Mouse (Mus musculus): ENCODE data around the gene Syn3. TPM values are rescaled to one million over a fixed set of nuclear protein-coding genes. Genes with fewer than 3 reads are reported as not detected.
"Not testable (repeated sequence)": the region's sequence is repeated elsewhere in the genome, so short reads cannot be mapped to it uniquely, and the experiment has no call there.

The Syn3 gene
- polyA plus RNA-seq, 1 experiment from 2014 or later = 3.0 TPM

DNA sequence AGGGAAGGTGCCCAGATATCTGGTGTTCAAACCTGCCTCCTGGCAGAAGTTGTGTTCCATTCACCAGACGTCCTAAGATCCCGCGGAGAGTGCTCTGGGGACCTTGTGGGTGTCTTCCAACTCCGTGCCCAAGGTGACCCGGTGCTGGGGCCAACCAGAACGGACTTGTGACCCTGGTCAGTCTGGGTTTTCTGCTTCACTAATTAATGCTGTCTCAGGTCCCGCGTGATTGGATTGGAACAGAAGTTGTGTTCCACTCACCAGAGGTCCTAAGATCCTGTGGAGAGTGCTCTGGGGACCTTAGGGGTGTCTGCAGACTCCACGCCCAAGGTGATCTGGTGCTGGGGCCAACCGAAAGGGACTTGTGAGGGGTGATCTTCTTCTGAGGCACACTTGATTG is 376.2 kb downstream of the Syn3 start:
- 95% methylated on average over 10 of the region's 10 CpGs for WGBS
- H3K27me3 ChIP-seq (ENCODE audit: low read depth, poor library complexity, severe bottlenecking) = not testable (repeated sequence)

GRCm38 (mm10) chr10:86116268-86116667 is 382.4 kb downstream of the Syn3 start:
- no peaks in the 10 kb centered on the region for H3K4me1 ChIP-seq
- H3K27me3 ChIP-seq (ENCODE audit: low read depth, poor library complexity, severe bottlenecking) = no peaks in the 10 kb centered on the region
- H3K4me3 ChIP-seq = no peak overlapping the region
- no peak for DNase-seq (ENCODE audit: low spot score)
- 67% methylated on average over 2 of the region's 2 CpGs for WGBS
- no peaks in the 10 kb centered on the region for H3K9me3 ChIP-seq (replicated peaks)
- no peak overlapping the region for H3K27ac ChIP-seq (replicated peaks)
- H3K36me3 ChIP-seq = no peaks in the 10 kb centered on the region

More for the DNA sequence above, 376.2 kb downstream of the Syn3 start:
- not testable (repeated sequence) for H3K4me1 ChIP-seq; H3K36me3 ChIP-seq; DNase-seq (ENCODE audit: low spot score); H3K9me3 ChIP-seq (replicated peaks); H3K4me3 ChIP-seq; H3K27ac ChIP-seq (replicated peaks)

GRCm38 (mm10) chr10:86114431-86114848 is 384.3 kb downstream of the Syn3 start:
- Histone ChIP-seq H3K4me3 (no peak overlapping the region), H3K27me3 (ENCODE audit: low read depth, poor library complexity, severe bottlenecking) (no peaks in the 10 kb centered on the region), H3K36me3 (no peaks in the 10 kb centered on the region), H3K4me1 (no peaks in the 10 kb centered on the region), H3K27ac (replicated peaks) (no peak overlapping the region), H3K9me3 (replicated peaks) (no peaks in the 10 kb centered on the region)
- DNase-seq (ENCODE audit: low spot score) = no peak
- 45% methylated on average over 5 of the region's 5 CpGs for WGBS

DNA sequence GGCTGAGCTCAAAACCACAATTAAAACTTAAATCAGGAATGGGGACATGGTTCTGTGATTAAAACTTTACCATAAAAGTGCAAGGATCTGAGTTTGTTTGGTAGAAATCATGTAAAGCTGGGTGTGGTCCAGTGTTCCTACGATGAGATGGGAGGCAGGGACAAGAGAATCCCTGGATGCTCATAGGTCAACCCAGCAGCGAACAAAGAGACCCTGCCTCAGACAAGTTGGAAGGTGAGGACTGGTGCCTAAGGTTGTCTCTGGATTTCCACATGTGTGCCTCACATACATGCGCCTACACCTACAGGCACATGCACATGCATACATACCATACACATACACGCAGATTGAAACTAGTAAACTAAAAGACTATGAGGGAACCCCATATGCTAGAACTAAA is 389.9 kb downstream of the Syn3 start:
- no peaks in the 10 kb centered on the region for H3K9me3 ChIP-seq (replicated peaks)
- no peak for DNase-seq (ENCODE audit: low spot score)
- H3K27me3 ChIP-seq (ENCODE audit: low read depth, poor library complexity, severe bottlenecking) = no peaks in the 10 kb centered on the region
- H3K4me3 ChIP-seq = no peak overlapping the region
- H3K4me1 ChIP-seq = no peaks in the 10 kb centered on the region
- WGBS = 94% methylated on average over 4 of the region's 4 CpGs
- no peak overlapping the region for H3K27ac ChIP-seq (replicated peaks)
- H3K36me3 ChIP-seq = no peaks in the 10 kb centered on the region

GRCm38 (mm10) chr10:86107681-86108080 is 391.0 kb downstream of the Syn3 start:
- H3K36me3 ChIP-seq = no peaks in the 10 kb centered on the region
- H3K4me1 ChIP-seq = no peaks in the 10 kb centered on the region
- H3K9me3 ChIP-seq (replicated peaks) = no peaks in the 10 kb centered on the region
- WGBS = 95% methylated on average over 4 of the region's 4 CpGs
- no peaks in the 10 kb centered on the region for H3K27me3 ChIP-seq (ENCODE audit: low read depth, poor library complexity, severe bottlenecking)
- H3K27ac ChIP-seq (replicated peaks) = no peak overlapping the region
- DNase-seq (ENCODE audit: low spot score) = no peak
- H3K4me3 ChIP-seq = no peak overlapping the region

DNA sequence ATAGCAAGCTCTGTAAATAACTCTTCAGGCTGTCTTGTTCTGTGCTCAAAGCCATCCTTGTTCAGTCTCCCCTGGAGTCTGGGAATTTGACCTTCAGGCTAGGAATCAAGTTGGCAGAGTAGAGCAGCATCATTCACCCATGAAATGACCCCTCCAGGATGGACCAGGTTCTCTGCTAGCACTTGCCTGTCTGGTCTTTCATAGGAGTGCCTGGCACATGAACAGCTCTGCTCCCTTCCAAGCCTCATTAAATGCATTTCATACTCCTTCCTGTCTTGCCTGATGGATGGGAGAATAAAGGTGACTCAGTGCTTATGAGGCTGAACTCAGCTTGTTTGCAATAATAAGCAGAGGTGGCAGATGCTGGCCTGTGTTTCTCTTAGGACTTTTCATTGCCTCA is 394.7 kb downstream of the Syn3 start:
- no peaks in the 10 kb centered on the region for H3K4me1 ChIP-seq
- DNase-seq (ENCODE audit: low spot score) = no peak
- no peak overlapping the region for H3K27ac ChIP-seq (replicated peaks)
- H3K4me3 ChIP-seq = no peak overlapping the region
- H3K27me3 ChIP-seq (ENCODE audit: low read depth, poor library complexity, severe bottlenecking) = no peaks in the 10 kb centered on the region
- no peaks in the 10 kb centered on the region for H3K36me3 ChIP-seq
- H3K9me3 ChIP-seq (replicated peaks) = peaks cover 9% of the 10 kb centered on the region; the same call in 1 of the 2 replicates

DNA sequence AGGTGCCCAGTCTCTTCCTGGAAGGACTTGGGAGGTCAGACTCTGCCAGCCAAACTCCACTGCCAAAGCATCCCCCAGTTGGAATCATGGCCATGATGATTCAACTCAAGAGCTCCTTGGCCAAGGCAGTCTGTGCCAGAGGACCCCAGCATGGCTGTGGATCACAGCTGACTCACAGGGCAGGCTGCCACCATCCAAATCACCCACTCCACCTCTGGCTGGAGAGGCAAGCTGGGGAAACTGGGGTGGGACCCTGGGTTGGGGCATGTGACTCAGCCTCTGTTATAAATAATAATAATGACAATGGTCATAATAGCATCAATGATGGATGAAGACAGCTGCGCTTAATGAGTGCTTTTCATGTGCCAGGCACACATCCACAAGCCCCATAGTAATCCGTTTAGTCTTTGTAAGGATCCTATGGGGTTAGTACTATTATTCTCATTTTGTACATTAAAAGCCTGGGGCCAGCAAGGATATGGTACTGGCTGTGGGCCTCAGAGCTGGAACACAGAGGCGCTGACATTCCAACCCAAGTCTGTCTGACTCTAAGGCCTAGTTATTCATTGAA is 398.3 kb downstream of the Syn3 start:
- peaks cover 9% of the 10 kb centered on the region; the same call in 1 of the 2 replicates for H3K9me3 ChIP-seq (replicated peaks)
- H3K27me3 ChIP-seq (ENCODE audit: low read depth, poor library complexity, severe bottlenecking) = no peaks in the 10 kb centered on the region
- no peaks in the 10 kb centered on the region for H3K4me1 ChIP-seq
- no peak overlapping the region for H3K4me3 ChIP-seq
- DNase-seq (ENCODE audit: low spot score) = no peak
- no peak overlapping the region for H3K27ac ChIP-seq (replicated peaks)
- 90% methylated on average over 3 of the region's 3 CpGs for WGBS
- H3K36me3 ChIP-seq = no peaks in the 10 kb centered on the region

DNA sequence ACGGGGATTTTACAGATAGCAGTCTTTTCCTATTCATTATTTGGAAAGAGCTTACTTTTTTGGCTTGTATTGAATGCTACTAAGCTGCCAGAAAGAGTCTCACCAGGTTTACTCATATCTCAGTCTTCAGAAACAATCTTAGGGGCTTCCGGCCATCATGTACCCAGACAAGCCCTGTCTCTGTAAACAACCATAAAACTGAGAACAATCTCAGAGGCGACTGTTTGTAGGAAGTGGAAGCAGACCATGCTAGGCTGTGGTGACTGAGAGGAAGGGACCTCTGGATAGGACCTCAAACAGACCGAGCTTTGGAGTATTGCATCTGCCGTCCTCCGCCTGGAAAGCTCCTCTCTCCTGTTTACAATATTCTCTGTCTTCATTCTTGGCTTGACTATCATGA is 400.3 kb downstream of the Syn3 start:
- Histone ChIP-seq H3K27me3 (ENCODE audit: low read depth, poor library complexity, severe bottlenecking) (no peaks in the 10 kb centered on the region), H3K9me3 (replicated peaks) (peaks cover 9% of the 10 kb centered on the region; the same call in 1 of the 2 replicates), H3K27ac (replicated peaks) (no peak overlapping the region), H3K4me1 (no peaks in the 10 kb centered on the region), H3K36me3 (no peaks in the 10 kb centered on the region), H3K4me3 (no peak overlapping the region)
- DNase-seq (ENCODE audit: low spot score) = no peak
- WGBS = 90% methylated on average over 6 of the region's 6 CpGs

GRCm38 (mm10) chr10:86093109-86094035 is 405.3 kb downstream of the Syn3 start:
- H3K4me1 ChIP-seq = no peaks in the 10 kb centered on the region
- H3K27ac ChIP-seq (replicated peaks) = no peak overlapping the region
- no peaks in the 10 kb centered on the region for H3K27me3 ChIP-seq (ENCODE audit: low read depth, poor library complexity, severe bottlenecking)
- H3K4me3 ChIP-seq = no peak overlapping the region
- H3K9me3 ChIP-seq (replicated peaks) = no peaks in the 10 kb centered on the region
- no peaks in the 10 kb centered on the region for H3K36me3 ChIP-seq
- 75% methylated on average over 14 of the region's 14 CpGs for WGBS
- DNase-seq (ENCODE audit: low spot score) = no peak

DNA sequence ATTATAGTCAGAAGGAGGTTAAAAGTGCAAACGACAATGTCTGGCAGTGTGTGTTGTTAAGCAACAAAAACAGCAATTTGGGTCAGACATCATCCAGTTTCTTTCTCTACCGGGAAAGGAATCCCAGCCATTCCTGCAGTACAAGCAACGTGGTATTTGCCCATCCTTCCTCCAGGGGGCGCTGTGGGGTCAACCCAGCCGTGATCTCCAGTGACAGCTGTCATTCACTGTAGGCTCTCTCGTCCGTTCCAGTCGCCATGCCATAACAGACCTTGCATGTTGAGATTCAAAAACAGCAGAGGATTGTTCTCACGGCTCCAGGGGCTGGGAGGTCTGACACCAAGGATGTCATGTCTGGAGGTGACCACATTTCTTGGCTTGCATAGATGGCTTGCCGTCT is 406.8 kb downstream of the Syn3 start:
- H3K4me1 ChIP-seq = no peaks in the 10 kb centered on the region
- no peak overlapping the region for H3K27ac ChIP-seq (replicated peaks)
- peak; percentile 26 for DNase-seq (ENCODE audit: low spot score)
- H3K36me3 ChIP-seq = no peaks in the 10 kb centered on the region
- H3K9me3 ChIP-seq (replicated peaks) = no peaks in the 10 kb centered on the region
- H3K27me3 ChIP-seq (ENCODE audit: low read depth, poor library complexity, severe bottlenecking) = no peaks in the 10 kb centered on the region
- no peak overlapping the region for H3K4me3 ChIP-seq
- WGBS = 50% methylated on average over 10 of the region's 10 CpGs

DNA sequence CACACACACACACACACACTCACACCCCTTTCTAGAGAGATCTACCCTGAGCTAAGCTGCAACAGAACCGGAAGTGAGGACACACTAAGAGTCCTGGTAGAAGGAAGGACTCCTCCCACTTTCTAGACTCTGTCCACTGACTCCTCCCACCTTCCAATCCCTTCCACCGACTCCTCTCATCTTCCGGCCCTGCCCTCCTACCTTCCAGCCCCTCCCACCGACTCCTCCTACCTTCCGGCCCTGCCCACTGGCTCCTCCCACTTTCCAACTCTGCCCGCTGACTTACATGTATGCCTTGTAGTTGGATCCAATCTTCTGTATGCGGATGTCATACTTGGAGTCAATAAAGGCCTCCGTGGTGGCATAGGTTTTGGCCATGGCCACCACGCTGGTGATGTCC is 418.8 kb downstream of the Syn3 start:
- Histone ChIP-seq H3K9me3 (replicated peaks) (no peaks in the 10 kb centered on the region), H3K27me3 (ENCODE audit: low read depth, poor library complexity, severe bottlenecking) (no peaks in the 10 kb centered on the region), H3K4me1 (no peaks in the 10 kb centered on the region), H3K36me3 (no peaks in the 10 kb centered on the region), H3K27ac (replicated peaks) (no peak overlapping the region), H3K4me3 (no peak overlapping the region)
- DNase-seq (ENCODE audit: low spot score) = no peak
- WGBS = 83% methylated on average over 9 of the region's 9 CpGs

GRCm38 (mm10) chr10:86078761-86079160 is 419.9 kb downstream of the Syn3 start:
- DNase-seq (ENCODE audit: low spot score) = no peak
- Histone ChIP-seq H3K4me1 (no peaks in the 10 kb centered on the region), H3K9me3 (replicated peaks) (peaks cover 2% of the 10 kb centered on the region; the same call in 1 of the 2 replicates), H3K36me3 (no peaks in the 10 kb centered on the region), H3K4me3 (no peak overlapping the region), H3K27ac (replicated peaks) (no peak overlapping the region), H3K27me3 (ENCODE audit: low read depth, poor library complexity, severe bottlenecking) (no peaks in the 10 kb centered on the region)
- WGBS = 97% methylated on average over 2 of the region's 2 CpGs

GRCm38 (mm10) chr10:86077272-86077671 is 421.4 kb downstream of the Syn3 start:
- H3K27ac ChIP-seq (replicated peaks) = no peak overlapping the region
- peaks cover 5% of the 10 kb centered on the region; the same call in 1 of the 2 replicates for H3K9me3 ChIP-seq (replicated peaks)
- no peak for DNase-seq (ENCODE audit: low spot score)
- H3K4me1 ChIP-seq = no peaks in the 10 kb centered on the region
- WGBS = 87% methylated on average over 2 of the region's 2 CpGs
- H3K4me3 ChIP-seq = no peak overlapping the region
- H3K27me3 ChIP-seq (ENCODE audit: low read depth, poor library complexity, severe bottlenecking) = no peaks in the 10 kb centered on the region
- H3K36me3 ChIP-seq = no peaks in the 10 kb centered on the region
